Mouse (Mus musculus) left cerebral cortex, adult 9 months (tissue): ENCODE measurements around the gene Olfr727.

ENCODE experiments used
- DNase-seq, 2 experiments: peaks; one replicate each; pipeline ENCODE4 v3.0.0; 2022; ENCODE audit warnings: low spot score in 2 of 2

The Olfr727 gene

GRCm38 (mm10) chr14:50122886-50123285, at the start of gene Olfr727:
TSS of gene Olfr727 (plus strand) at chr14:50123186.
- DNase-seq: no peak

- no peak for DNase-seq
Observed at GRCm38 (mm10) chr14:50090853-50091252, 32.1 kb upstream of the Olfr727 start, which contains the start of gene Olfr726. TSS of gene Olfr726 (minus strand) at chr14:50090953.

GRCm38 (mm10) chr14:50142580-50142979, 19.6 kb downstream of the Olfr727 start, which contains the start of gene Olfr728:
TSS of gene Olfr728 (minus strand) at chr14:50142680.
- no peak for DNase-seq

GRCm38 (mm10) chr14:50152810-50153209, 29.8 kb downstream of the Olfr727 start, which contains the start of gene Olfr729:
TSS of gene Olfr729 (minus strand) at chr14:50152910.
- DNase-seq: no peak
